Mouse (Mus musculus): ENCODE data around the gene Fancg. TPM values are rescaled to one million over a fixed set of nuclear protein-coding genes. Genes with fewer than 3 reads are reported as not detected.

The Fancg gene
- polyA plus RNA-seq, 1 experiment = 2.6 TPM

- TF ChIP-seq REST (IDR thresholded peaks at IDR 0.05; ENCODE audit: insufficient read depth, insufficient read length) (no peak), USF1 (IDR thresholded peaks at IDR 0.05; ENCODE audit: low read depth) (no peak)
- Histone ChIP-seq H3K4me2 (ENCODE audit: low read depth) (peak overlapping the region; percentile 79), H3K79me2 (ENCODE audit: control insufficient read depth, insufficient read depth) (no peaks in the 10 kb centered on the region), H3ac (ENCODE audit: control insufficient read depth, insufficient read length) (no peak overlapping the region), H3K27me3 (ENCODE audit: control insufficient read depth, insufficient read depth, insufficient read length) (no peaks in the 10 kb centered on the region), H3K36me3 (ENCODE audit: control insufficient read depth, insufficient read depth) (no peaks in the 10 kb centered on the region), H3K4me3 (peak overlapping the region; percentile 28)
These were observed 34.4 kb upstream of the Fancg start for GRCm38 (mm10) chr4:43044673-43045072.

- H3ac ChIP-seq (ENCODE audit: control insufficient read depth, insufficient read length) = no peak overlapping the region
- no peak for TF ChIP-seq POLR2A (IDR thresholded peaks at IDR 0.05; ENCODE audit: insufficient read length, low read depth)
- TF ChIP-seq REST (IDR thresholded peaks at IDR 0.05; ENCODE audit: insufficient read depth, insufficient read length) = no peak
- no peak for TF ChIP-seq TCF3 (IDR thresholded peaks at IDR 0.05; ENCODE audit: insufficient read length, low read depth)
- TF ChIP-seq TCF12 (IDR thresholded peaks at IDR 0.05; ENCODE audit: insufficient read depth, poor library complexity, severe bottlenecking) = no peak
- no peak for TF ChIP-seq USF1 (IDR thresholded peaks at IDR 0.05; ENCODE audit: low read depth)
- no peak for TF ChIP-seq E2F4 (IDR thresholded peaks at IDR 0.05; ENCODE audit: insufficient read depth)
- TF ChIP-seq SRF (IDR thresholded peaks at IDR 0.05; ENCODE audit: control insufficient read depth, insufficient read length, low read depth) = no peak
- no peak for TF ChIP-seq MAX (IDR thresholded peaks at IDR 0.05; ENCODE audit: low read depth)
- no peak for TF ChIP-seq POLR2AphosphoS2 (IDR thresholded peaks at IDR 0.05; ENCODE audit: insufficient read length, low read depth)
- no peak for TF ChIP-seq CEBPB (IDR thresholded peaks at IDR 0.05; ENCODE audit: insufficient read depth, poor library complexity, severe bottlenecking)
- TF ChIP-seq MYOD1 (IDR thresholded peaks at IDR 0.05; ENCODE audit: control insufficient read depth in 1 of 3, insufficient read length in 2 of 3, low read depth in 2 of 3) = no peak
- TF ChIP-seq MYOG (IDR thresholded peaks at IDR 0.05; ENCODE audit: control insufficient read depth in 1 of 3, insufficient read depth in 1 of 3, insufficient read length in 2 of 3, low read depth in 2 of 3) = no peak
- no peaks in the 10 kb centered on the region for H3K36me3 ChIP-seq (ENCODE audit: control insufficient read depth, insufficient read depth)
- H3K79me2 ChIP-seq (ENCODE audit: control insufficient read depth, insufficient read depth) = no peaks in the 10 kb centered on the region
- no peak overlapping the region for H3K4me3 ChIP-seq
- H3K4me2 ChIP-seq (ENCODE audit: low read depth) = peak overlapping the region; percentile 79
- no peaks in the 10 kb centered on the region for H3K27me3 ChIP-seq (ENCODE audit: control insufficient read depth, insufficient read depth, insufficient read length)
These were observed 33.5 kb upstream of the Fancg start for GRCm38 (mm10) chr4:43043644-43044357.

DNA sequence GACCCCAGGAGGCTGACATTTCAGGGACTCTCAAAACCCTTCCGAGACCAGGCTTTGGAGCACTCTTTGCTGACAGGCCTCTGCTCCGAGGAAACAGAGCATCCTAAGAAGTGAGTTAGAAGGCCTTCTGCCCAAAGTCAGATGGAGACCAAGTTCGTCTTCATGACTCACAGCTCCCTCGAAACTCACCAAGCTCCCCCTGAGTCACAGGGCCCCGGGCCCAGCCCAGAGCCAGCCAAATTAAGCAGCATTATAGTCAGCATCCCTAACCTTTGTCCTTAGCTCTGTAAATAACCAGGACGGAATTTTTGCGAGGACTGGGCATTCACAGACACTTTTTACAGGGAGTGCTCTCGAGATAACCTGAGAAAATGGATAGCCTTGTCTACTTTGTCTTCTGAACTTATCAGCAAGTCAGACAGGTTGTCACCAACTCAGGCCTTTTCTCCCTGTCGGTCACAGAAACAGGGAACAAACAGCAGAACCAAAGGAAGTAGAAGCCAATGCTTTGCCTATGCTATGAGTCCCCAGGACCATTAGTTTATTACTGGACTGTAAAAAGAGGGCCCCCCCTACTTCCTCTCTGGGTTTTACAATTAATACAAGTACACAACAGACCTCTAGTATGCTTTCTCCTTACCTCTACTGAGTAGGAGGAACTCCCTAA, 30.7 kb upstream of the Fancg start:
- Histone ChIP-seq H3K4me2 (ENCODE audit: low read depth) (peak overlapping the region; percentile 81), H3ac (ENCODE audit: control insufficient read depth, insufficient read length) (no peak overlapping the region)

GRCm38 (mm10) chr4:43040114-43040572, 29.8 kb upstream of the Fancg start:
- peak overlapping the region; percentile 73 for H3K4me3 ChIP-seq
- peaks cover 7% of the 10 kb centered on the region for H3K79me2 ChIP-seq (ENCODE audit: control insufficient read depth, insufficient read depth)
- TF ChIP-seq MAX (IDR thresholded peaks at IDR 0.05; ENCODE audit: low read depth) (no peak), TCF3 (IDR thresholded peaks at IDR 0.05; ENCODE audit: insufficient read length, low read depth) (peak; percentile 27), POLR2A (IDR thresholded peaks at IDR 0.05; ENCODE audit: insufficient read length, low read depth) (peak; percentile 98), TCF12 (IDR thresholded peaks at IDR 0.05; ENCODE audit: insufficient read depth, poor library complexity, severe bottlenecking) (no peak), MYOD1 (IDR thresholded peaks at IDR 0.05; ENCODE audit: control insufficient read depth in 1 of 3, insufficient read length in 2 of 3, low read depth in 2 of 3) (peak in 1 of 3 experiments; percentile 88), POLR2AphosphoS2 (IDR thresholded peaks at IDR 0.05; ENCODE audit: insufficient read length, low read depth) (peak; percentile 98), CEBPB (IDR thresholded peaks at IDR 0.05; ENCODE audit: insufficient read depth, poor library complexity, severe bottlenecking) (no peak), SRF (IDR thresholded peaks at IDR 0.05; ENCODE audit: control insufficient read depth, insufficient read length, low read depth) (peak; percentile 92), MYOG (IDR thresholded peaks at IDR 0.05; ENCODE audit: control insufficient read depth in 1 of 3, insufficient read depth in 1 of 3, insufficient read length in 2 of 3, low read depth in 2 of 3) (peak in 2 of 3 experiments; percentile 64 to 85)
- H3K27me3 ChIP-seq (ENCODE audit: control insufficient read depth, insufficient read depth, insufficient read length) = no peaks in the 10 kb centered on the region
- H3K4me2 ChIP-seq (ENCODE audit: low read depth) = peak overlapping the region; percentile 83
- peak overlapping the region; percentile 14 for H3ac ChIP-seq (ENCODE audit: control insufficient read depth, insufficient read length)
- H3K36me3 ChIP-seq (ENCODE audit: control insufficient read depth, insufficient read depth) = no peaks in the 10 kb centered on the region

More for the DNA sequence above, 30.7 kb upstream of the Fancg start:
- H3K79me2 ChIP-seq (ENCODE audit: control insufficient read depth, insufficient read depth) = peaks cover 7% of the 10 kb centered on the region
- no peaks in the 10 kb centered on the region for H3K27me3 ChIP-seq (ENCODE audit: control insufficient read depth, insufficient read depth, insufficient read length)
- no peak overlapping the region for H3K4me3 ChIP-seq
- no peaks in the 10 kb centered on the region for H3K36me3 ChIP-seq (ENCODE audit: control insufficient read depth, insufficient read depth)
- TF ChIP-seq MYOD1 (IDR thresholded peaks at IDR 0.05; ENCODE audit: control insufficient read depth in 1 of 3, insufficient read length in 2 of 3, low read depth in 2 of 3) (no peak), POLR2A (IDR thresholded peaks at IDR 0.05; ENCODE audit: insufficient read length, low read depth) (no peak), SRF (IDR thresholded peaks at IDR 0.05; ENCODE audit: control insufficient read depth, insufficient read length, low read depth) (no peak), MYOG (IDR thresholded peaks at IDR 0.05; ENCODE audit: control insufficient read depth in 1 of 3, insufficient read depth in 1 of 3, insufficient read length in 2 of 3, low read depth in 2 of 3) (no peak), TCF3 (IDR thresholded peaks at IDR 0.05; ENCODE audit: insufficient read length, low read depth) (no peak), E2F4 (IDR thresholded peaks at IDR 0.05; ENCODE audit: insufficient read depth) (no peak), CEBPB (IDR thresholded peaks at IDR 0.05; ENCODE audit: insufficient read depth, poor library complexity, severe bottlenecking) (no peak), TCF12 (IDR thresholded peaks at IDR 0.05; ENCODE audit: insufficient read depth, poor library complexity, severe bottlenecking) (no peak), USF1 (IDR thresholded peaks at IDR 0.05; ENCODE audit: low read depth) (no peak), MAX (IDR thresholded peaks at IDR 0.05; ENCODE audit: low read depth) (no peak), REST (IDR thresholded peaks at IDR 0.05; ENCODE audit: insufficient read depth, insufficient read length) (no peak), POLR2AphosphoS2 (IDR thresholded peaks at IDR 0.05; ENCODE audit: insufficient read length, low read depth) (no peak)

Measured in myocyte (in vitro differentiated cells).